Comparison of ENCODE assay signal across 9 mouse cellular contexts in the genomic region with DNA sequence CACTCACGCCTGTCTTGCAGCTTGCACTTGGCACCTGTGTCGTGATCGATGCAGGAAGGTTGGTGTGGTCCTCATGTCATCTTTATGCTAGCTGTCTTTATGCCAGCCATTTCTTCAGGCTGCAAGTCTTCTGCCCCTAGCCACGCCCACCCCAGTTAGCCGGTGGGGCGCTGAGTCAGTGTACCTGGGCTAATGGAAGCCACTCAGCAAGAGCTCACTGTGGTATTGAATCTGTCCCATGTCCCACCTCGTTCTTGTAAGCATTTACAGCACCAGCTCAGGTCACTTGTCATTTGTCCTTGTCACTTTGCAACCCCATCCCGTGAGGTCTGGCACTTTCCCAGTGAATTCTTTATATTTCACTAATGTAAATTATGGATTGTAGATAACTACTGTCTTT. TPM values are rescaled to one million over a fixed set of nuclear protein-coding genes. Genes with fewer than 3 reads are reported as not detected.
DNase-seq lines count a peak whose midpoint lies in the region; ATAC-seq and TF ChIP-seq lines count a peak whose summit lies in the region.
"Had no signal": no experiment of that assay in that cellular context is flagged by ENCODE, and none has a peak within 500 bp of the region (broad histone marks: within the 10 kb centered on the region; RNA-seq: fewer than 3 reads in every experiment).

No protein-coding gene starts in this region.

- no peak for DNase-seq in forebrain, embryonic 11.5 days (ENCODE audit: low spot score)
- DNase-seq in lung, embryonic 14.5 days: no peak
- DNase-seq in lung, postnatal 10 days: no peak
- DNase-seq in gastrocnemius, adult 8-10 months (ENCODE audit: low spot score in 2 of 2): no peak
- no peak for DNase-seq in adrenal gland, postnatal 36 days

- H3K27me3 ChIP-seq in forebrain, embryonic 13.5 days: no peaks in the 10 kb centered on the region
- no peaks in the 10 kb centered on the region for H3K27me3 ChIP-seq in forebrain, embryonic 11.5 days (ENCODE audit: control insufficient read depth, insufficient read depth, low read length)
- no peaks in the 10 kb centered on the region for H3K27me3 ChIP-seq in lung, embryonic 14.5 days (ENCODE audit: insufficient read depth, low read length)
- no peaks in the 10 kb centered on the region for H3K27me3 ChIP-seq in embryonic facial prominence, embryonic 15.5 days
- no peaks in the 10 kb centered on the region for H3K27me3 ChIP-seq in limb, embryonic 13.5 days

- H3K4me2 ChIP-seq in forebrain, embryonic 13.5 days: no peak overlapping the region
- H3K4me2 ChIP-seq in forebrain, embryonic 11.5 days (ENCODE audit: low read depth, low read length, severe bottlenecking): no peak overlapping the region
- no peak overlapping the region for H3K4me2 ChIP-seq in lung, embryonic 14.5 days
- H3K4me2 ChIP-seq in embryonic facial prominence, embryonic 15.5 days (replicated peaks): no peak overlapping the region
- no peak overlapping the region for H3K4me2 ChIP-seq in limb, embryonic 13.5 days (replicated peaks)

- TF ChIP-seq CTCF in lung, embryonic 14.5 days (IDR thresholded peaks at IDR 0.05; ENCODE audit: low read depth): no peak

- H3K36me3 ChIP-seq in forebrain, embryonic 13.5 days (ENCODE audit: poor library complexity, severe bottlenecking): peaks cover 15% of the 10 kb centered on the region
- H3K36me3 ChIP-seq in forebrain, embryonic 11.5 days (ENCODE audit: control insufficient read depth, insufficient read depth, low read length): no peaks in the 10 kb centered on the region
- no peaks in the 10 kb centered on the region for H3K36me3 ChIP-seq in lung, embryonic 14.5 days (ENCODE audit: insufficient read depth)
- H3K36me3 ChIP-seq in embryonic facial prominence, embryonic 15.5 days: no peaks in the 10 kb centered on the region
- 0 out of 2 replicates have a peak, but pooled peaks cover 2% of the 10 kb centered on the region for H3K36me3 ChIP-seq in limb, embryonic 13.5 days

- H3K9ac ChIP-seq in forebrain, embryonic 13.5 days: no peak overlapping the region
- H3K9ac ChIP-seq in forebrain, embryonic 11.5 days (ENCODE audit: low read length): no peak overlapping the region
- H3K9ac ChIP-seq in lung, embryonic 14.5 days: no peak overlapping the region
- no peak overlapping the region for H3K9ac ChIP-seq in embryonic facial prominence, embryonic 15.5 days
- H3K9ac ChIP-seq in limb, embryonic 13.5 days: no peak overlapping the region

- peaks cover 65% of the 10 kb centered on the region for H3K4me1 ChIP-seq in forebrain, embryonic 13.5 days
- peaks cover 16% of the 10 kb centered on the region for H3K4me1 ChIP-seq in forebrain, embryonic 11.5 days (replicated peaks; ENCODE audit: control insufficient read depth, insufficient read depth, low read length)
- H3K4me1 ChIP-seq in lung, embryonic 14.5 days (ENCODE audit: insufficient read depth): peaks cover 25% of the 10 kb centered on the region
- peaks cover 54% of the 10 kb centered on the region for H3K4me1 ChIP-seq in embryonic facial prominence, embryonic 15.5 days
- H3K4me1 ChIP-seq in limb, embryonic 13.5 days: peaks cover 62% of the 10 kb centered on the region

- ATAC-seq in forebrain, embryonic 13.5 days: no peak
- ATAC-seq in forebrain, embryonic 11.5 days (replicated peaks; ENCODE audit: low FRiP score): no peak
- no peak for ATAC-seq in lung, embryonic 14.5 days (ENCODE audit: insufficient read depth)
- no peak for ATAC-seq in embryonic facial prominence, embryonic 15.5 days (ENCODE audit: insufficient number of reproducible peaks, low FRiP score, low TSS enrichment, low read depth)
- no peak for ATAC-seq in limb, embryonic 13.5 days (ENCODE audit: low FRiP score, low read depth)

- peak overlapping the region; percentile 68 for H3K27ac ChIP-seq in forebrain, embryonic 13.5 days
- H3K27ac ChIP-seq in forebrain, embryonic 11.5 days (ENCODE audit: low read depth, low read length): no peak overlapping the region
- H3K27ac ChIP-seq in lung, embryonic 14.5 days (ENCODE audit: low read depth): peak overlapping the region; percentile 80; the same call in 1 of the 2 replicates
- H3K27ac ChIP-seq in embryonic facial prominence, embryonic 15.5 days (replicated peaks): peak overlapping the region; percentile 60
- peak overlapping the region; percentile 28; the same call in 1 of the 2 replicates for H3K27ac ChIP-seq in limb, embryonic 13.5 days

- H3K9me3 ChIP-seq in forebrain, embryonic 13.5 days (replicated peaks): no peaks in the 10 kb centered on the region
- H3K9me3 ChIP-seq in forebrain, embryonic 11.5 days (ENCODE audit: control insufficient read depth, low read length): no peaks in the 10 kb centered on the region
- no peaks in the 10 kb centered on the region for H3K9me3 ChIP-seq in lung, embryonic 14.5 days (ENCODE audit: low read depth, low read length)
- no peaks in the 10 kb centered on the region for H3K9me3 ChIP-seq in embryonic facial prominence, embryonic 15.5 days (replicated peaks)
- H3K9me3 ChIP-seq in limb, embryonic 13.5 days: no peaks in the 10 kb centered on the region

- 67% methylated on average over 8 of the region's 8 CpGs for WGBS in forebrain, embryonic 13.5 days
- 86% methylated on average over 8 of the region's 8 CpGs for WGBS in forebrain, embryonic 11.5 days
- 57% methylated on average over 8 of the region's 8 CpGs for WGBS in lung, embryonic 14.5 days
- WGBS in embryonic facial prominence, embryonic 15.5 days: 70% methylated on average over 8 of the region's 8 CpGs
- 69% methylated on average over 8 of the region's 8 CpGs for WGBS in limb, embryonic 13.5 days

- no peak overlapping the region for H3K4me3 ChIP-seq in forebrain, embryonic 13.5 days
- H3K4me3 ChIP-seq in forebrain, embryonic 11.5 days (ENCODE audit: low read depth, low read length): no peak overlapping the region
- H3K4me3 ChIP-seq in lung, embryonic 14.5 days (ENCODE audit: low read depth, low read length): no peak overlapping the region
- H3K4me3 ChIP-seq in embryonic facial prominence, embryonic 15.5 days (replicated peaks): no peak overlapping the region
- H3K4me3 ChIP-seq in limb, embryonic 13.5 days: no peak overlapping the region

RNA-seq across cellular contexts. Expression of a gene that starts 26.9 kb away (rescaled TPM):
- 0.22 and 0.39 TPM in 2 replicates for polyA plus RNA-seq in forebrain, embryonic 13.5 days (2015; fragmentation: Nextera tagmentation; extraction: Ambion mirVana)
- polyA plus RNA-seq in forebrain, embryonic 11.5 days (2014; fragmentation: Nextera tagmentation; extraction: Ambion mirVana): 0.19 TPM in 1 of 2 replicates, not detected in the other
- polyA plus RNA-seq in lung, embryonic 14.5 days (2014; fragmentation: Nextera tagmentation; extraction: Ambion mirVana): 0.12 TPM in 1 of 2 replicates, not detected in the other
- 3.6 and 4.1 TPM in 2 replicates for polyA plus RNA-seq in embryonic facial prominence, embryonic 15.5 days (2015; fragmentation: Nextera tagmentation; extraction: Ambion mirVana)
- 1.5 and 1.6 TPM in 2 replicates for polyA plus RNA-seq in limb, embryonic 13.5 days (2015; fragmentation: Nextera tagmentation; extraction: Ambion mirVana)
- 10 to 100 TPM; 11.8 to 23.1 (median 15.8) TPM for total RNA-seq in gastrocnemius, adult 8-10 months (2022)
- 1 to 10 TPM; 5.5 to 5.9 TPM for total RNA-seq in adrenal gland, postnatal 36 days (2021)
- total RNA-seq: hematopoietic stem cell, adult 5-6 weeks had no signal

RNA-seq across cellular contexts. Expression of a gene that starts 43.3 kb away (rescaled TPM):
- 18.3 and 19.5 TPM in 2 replicates for polyA plus RNA-seq in forebrain, embryonic 13.5 days (2015; fragmentation: Nextera tagmentation; extraction: Ambion mirVana)
- polyA plus RNA-seq in forebrain, embryonic 11.5 days (2014; fragmentation: Nextera tagmentation; extraction: Ambion mirVana): 26.3 and 27.3 TPM in 2 replicates
- polyA plus RNA-seq in lung, embryonic 14.5 days (2014; fragmentation: Nextera tagmentation; extraction: Ambion mirVana): 26.3 and 26.5 TPM in 2 replicates
- polyA plus RNA-seq in embryonic facial prominence, embryonic 15.5 days (2015; fragmentation: Nextera tagmentation; extraction: Ambion mirVana): 20.0 and 24.3 TPM in 2 replicates
- polyA plus RNA-seq in limb, embryonic 13.5 days (2015; fragmentation: Nextera tagmentation; extraction: Ambion mirVana): 18.4 and 19.0 TPM in 2 replicates
- total RNA-seq in gastrocnemius, adult 8-10 months (2022): 10 to 100 TPM; 35.0 to 37.7 (median 36.3) TPM
- 10 to 100 TPM; 37.9 to 43.6 TPM for total RNA-seq in adrenal gland, postnatal 36 days (2021)
